Mouse (Mus musculus) kidney, postnatal 4 days (tissue): ENCODE measurements around the gene Clasp1.

Experiments used
- DNase-seq, 2 experiments: peaks; one replicate each; pipeline ENCODE4 v3.0.0; 2021; ENCODE audit warnings: mixed read lengths in 2 of 2

Clasp1 gene

DNA sequence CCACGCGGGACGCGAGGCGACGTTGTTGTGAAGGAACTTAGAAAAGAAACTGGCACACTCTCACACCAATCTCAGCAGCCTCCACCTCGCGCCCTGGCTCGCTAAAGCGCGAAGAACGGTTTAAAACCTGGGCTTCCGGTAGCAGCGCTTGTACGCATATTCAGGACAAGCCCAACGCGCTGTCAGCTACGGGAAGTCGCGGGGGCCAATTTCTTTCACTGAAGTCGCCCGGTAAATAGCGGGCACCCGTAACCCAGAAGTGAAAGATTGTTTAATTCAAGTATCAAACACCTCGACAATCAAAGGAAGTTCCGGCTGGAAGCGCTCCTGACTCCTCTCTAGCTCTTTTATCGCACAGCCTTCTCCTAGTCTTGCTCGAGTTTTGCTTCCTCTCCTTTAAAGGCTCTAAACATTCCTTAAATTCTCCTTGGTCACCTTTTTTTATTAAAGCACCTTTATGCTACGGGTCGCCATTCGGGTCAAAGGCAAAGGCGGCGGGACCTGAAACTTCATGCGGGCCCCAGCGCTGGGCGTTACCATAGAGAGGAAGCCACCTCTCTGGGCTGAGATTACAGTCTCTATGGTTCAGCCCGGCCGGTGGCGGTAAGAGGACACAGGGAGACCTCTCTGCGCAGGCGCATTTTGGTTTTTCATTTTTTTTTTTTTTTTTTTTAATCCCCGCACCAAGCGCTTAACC lies at the start of gene Clasp1:
Gene Clasp1, plus strand, starts transcription at position 302 of the 697 bp plus-strand sequence.
- DNase-seq: peak; percentile 97

DNA sequence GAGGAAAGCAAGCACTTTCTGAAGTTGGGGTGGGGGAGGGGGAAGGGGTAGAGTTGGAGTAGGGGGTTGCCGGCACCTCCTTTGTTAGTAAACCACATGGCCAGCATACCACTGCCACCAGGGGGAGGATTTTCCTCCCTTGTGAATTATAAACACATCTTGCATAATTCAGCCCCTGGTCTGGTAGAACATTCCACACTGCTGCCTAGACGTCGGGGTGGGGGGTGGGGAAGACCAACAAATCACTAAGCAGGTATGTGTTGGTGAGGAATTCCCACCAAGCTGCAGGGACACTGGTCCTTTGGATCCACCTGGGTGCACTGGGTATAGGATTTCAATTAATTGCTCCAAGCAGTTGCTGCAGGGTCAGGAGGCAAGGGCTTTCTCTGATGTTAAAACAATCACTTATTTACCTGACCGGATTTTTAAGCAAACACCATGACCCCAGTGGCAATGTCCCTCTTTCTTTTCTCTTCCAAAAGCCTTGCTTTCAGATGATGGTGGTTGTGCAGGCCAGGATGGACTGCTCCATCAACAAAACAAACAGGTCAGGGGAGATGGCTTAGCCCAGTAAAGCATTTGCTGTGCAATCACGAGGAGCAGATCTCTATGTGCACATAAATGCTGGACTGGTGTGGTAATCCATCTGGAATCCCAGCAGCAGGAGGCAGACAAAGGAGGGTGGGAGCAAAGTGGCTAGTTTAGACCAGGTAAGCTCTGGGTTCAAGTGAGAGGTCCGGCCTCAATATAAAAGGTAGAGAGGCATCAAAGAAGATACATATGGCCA lies 45.0 kb upstream of the Clasp1 start:
- DNase-seq: peak; percentile 44 to 68

DNA sequence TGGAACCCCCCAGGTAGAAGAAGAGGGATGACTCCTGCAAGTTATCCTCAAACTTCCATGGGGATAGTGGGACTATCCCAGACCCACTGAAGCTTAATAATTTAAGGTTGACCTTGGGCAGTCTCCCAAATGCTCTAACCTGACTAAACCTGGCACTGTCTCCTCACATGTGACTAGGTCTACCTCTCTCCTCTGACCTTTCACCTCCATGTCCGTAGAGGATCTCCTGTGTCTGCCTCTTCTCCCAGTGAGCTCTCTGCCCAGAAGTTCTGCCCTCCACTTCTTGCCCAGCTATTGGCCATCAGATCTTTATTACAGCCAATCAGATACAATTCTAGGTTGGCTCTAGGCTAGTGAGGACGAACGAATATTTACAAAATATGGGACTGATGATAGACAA lies 38.9 kb upstream of the Clasp1 start:
- DNase-seq: no peak

DNA sequence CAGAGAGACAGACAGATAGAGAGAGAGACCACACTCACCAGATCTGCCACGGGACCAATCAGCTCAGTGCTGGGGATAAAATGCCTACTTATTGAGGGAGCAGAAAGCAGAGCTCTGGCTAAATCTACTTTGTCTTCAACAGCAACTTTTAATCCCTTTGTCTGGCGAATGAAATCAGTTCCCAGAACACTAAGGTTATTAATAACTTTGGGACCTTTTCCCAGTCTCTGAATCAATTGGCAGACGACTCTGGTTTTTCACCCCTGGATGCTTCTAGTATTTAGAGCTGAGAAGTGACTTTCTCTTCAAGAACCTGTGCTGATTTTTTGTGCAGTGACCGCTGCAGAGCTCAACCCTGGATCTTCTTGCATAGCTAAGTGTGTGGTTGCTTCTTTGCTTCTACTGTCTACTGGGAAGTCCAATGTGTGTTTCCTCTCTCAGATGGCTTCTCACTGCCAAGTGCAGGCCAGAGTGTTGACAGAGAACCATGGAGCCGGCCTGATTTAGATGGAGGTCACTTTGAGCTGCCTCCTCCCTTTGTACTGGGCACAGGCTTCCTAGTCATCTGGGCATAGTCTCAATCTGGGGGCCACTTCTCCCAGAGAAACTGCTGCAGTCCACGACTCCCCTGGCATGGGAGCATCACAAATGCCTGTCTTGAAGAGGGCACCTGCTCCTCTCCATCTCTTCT lies 29.6 kb upstream of the Clasp1 start:
- DNase-seq: no peak

DNA sequence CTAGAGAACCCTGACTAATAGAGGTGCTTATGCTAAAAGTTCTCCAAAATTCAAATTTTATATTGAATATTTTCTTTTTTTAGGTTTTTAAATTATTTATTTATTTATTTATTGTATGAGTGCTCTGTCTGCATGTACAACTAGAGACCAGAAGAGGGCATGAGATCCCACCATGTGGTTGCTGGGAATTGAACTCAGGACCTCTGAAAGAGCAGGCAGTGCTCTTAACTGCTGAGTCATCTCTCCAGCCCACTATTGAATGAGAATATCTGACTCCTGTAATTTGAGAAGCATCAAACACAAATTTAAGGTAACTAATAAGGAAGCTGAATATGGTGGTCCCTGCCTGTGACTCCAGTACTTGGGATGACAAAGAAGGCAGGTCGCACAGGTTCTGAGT lies 20.9 kb upstream of the Clasp1 start:
- peak in 1 of 2 experiments; percentile 13 for DNase-seq

DNA sequence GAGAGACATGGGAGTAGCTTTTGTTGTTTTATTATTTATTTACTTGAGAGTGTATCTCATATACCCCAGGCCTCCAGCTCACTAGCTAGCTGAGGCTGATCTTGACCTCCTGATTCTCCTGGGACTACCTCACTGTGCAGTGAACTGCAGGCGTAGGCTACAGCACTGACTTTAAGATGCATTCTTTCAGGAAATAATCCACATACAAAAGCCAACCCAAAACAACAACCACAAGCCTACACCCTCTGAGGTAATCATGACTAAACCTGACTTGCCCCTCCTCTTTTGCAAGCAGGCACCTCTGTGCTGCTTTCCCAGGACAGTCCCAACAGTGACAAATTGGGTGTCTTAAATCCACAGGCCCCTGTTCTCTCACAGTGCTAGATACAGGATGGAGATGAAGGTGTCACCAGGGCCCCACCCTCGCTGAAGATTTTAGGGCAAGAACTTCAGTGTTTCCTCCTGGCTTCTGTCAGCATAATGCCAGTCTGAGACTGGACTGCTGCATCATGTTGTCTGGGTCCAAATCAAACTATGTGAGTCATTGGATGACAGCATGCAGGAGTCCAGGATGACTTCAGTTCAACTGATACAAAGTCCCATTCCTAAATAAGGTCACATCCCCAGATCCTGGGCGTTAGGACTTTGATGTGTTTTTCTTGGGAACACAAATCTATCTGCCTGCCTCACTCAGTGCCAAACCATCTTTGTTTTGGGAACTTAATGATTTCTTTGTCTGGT lies 20.0 kb upstream of the Clasp1 start:
- DNase-seq: no peak

DNA sequence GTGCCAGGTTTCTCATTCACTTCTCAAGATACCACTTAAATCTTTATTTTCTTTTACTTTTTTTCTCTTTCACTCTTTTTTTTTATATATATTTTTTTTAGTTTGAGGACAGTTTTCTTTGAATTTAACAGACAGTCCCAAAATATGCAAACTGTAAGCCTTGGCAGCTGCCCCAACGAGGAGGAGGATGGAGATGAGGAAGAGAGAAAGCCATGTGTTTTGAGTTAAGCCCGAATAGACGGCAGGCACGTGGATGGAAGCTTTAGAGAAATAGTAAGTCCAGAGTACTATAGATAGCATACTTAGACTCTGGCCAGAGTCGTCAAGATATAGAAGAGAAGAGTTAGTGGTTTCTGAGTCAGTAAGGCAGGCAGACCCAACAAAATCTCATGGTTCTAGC lies 11.1 kb upstream of the Clasp1 start:
- no peak for DNase-seq

DNA sequence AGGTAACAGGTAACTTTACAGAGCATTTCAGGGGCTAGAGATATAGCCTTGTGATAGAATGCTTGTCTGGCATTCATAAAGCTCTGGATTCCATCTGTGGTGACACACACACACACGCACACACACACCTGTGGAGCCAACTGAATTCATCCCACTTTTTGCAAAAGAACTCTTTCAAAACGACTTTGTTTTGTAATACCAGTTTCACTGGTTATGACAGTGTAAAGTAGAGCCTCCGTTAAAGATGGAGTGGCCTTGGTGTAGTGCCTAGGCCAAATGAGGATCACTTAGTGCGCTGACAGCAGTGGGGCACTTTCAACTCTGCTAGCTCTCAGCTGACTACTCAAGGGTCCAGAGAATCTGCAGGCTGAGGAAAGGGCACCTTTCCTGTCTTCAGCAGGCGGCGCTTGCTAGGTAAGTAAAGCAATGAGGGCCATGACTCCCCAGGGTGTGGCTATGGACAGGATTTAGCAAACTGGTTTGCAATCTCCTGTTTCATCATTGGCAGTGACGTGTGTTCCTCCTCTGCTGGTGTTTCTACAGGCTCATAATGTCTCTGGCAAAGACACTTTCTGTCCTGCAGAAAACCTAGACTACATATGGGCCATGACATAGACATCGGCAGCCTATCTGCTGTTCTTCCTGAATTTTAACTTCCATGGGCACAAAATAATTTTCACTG lies 8.6 kb upstream of the Clasp1 start:
- no peak for DNase-seq

DNA sequence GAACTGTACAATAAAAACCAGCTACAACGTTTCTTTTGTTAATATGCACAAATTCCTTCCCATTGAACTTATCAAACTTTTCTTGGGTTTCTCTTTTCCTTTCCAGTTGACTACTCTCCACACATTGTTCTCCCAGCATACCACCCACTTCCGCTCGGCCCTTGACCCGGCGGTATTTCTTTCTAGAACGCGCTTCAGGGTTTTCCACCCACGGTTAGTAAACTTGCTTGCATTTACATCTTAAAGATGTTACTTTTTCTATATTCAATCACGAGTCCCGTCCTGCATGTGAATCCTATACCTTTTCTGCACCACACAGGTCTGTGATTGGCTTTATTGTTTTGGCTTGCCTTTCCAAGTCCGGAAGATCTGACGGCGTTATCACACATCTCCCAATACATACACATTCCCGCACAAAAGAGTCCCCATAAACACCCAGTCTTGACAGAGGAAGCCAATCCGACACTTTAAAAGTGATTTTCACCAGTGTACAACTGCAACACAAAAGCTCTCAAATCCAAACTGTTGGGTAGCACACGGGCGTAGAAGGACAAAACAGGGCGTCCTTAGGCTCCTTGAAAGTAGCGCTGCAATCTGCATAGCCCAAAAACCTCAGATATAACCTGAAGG lies 616 bp upstream of the Clasp1 start:
- DNase-seq: peak; percentile 80 to 89

DNA sequence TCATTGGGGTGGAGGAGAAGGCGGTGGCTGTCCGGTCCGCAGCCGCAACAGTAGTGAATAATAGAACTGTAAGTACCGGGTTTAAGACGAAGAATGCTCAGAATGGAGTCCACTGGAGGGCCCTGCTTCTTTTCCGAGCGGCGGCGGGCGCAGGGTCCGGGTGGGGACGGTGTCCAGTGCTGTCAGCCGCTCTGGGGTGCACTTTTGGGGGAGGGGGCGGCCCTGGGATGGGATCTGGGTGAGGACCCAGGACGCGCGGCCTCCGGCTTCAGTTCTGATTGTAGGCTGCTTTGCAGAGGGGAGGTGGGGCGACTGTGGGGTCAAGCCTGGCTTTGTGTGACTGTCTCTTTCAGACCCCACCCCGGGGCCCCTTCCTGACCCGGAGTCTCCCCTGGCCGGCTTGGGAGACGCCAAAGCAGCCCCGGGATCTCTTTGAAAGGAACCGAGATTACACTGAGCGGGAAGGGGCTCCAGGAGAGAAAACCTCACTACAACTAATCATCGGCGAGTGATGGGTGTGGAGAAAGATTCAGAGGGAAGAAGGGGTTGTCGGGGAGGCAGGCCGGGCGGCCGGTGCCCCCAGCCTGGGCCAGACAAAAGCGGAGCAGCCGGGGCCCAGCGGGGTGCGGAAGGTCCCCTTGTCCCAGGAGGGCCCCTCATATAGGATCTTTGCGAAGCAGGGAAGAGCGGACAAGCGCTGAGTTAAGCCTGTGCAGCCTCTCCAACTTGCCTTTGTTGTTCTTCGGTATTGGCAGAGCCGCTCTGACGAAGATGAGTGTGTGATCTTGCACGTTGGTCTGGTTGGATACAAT lies 802 bp downstream of the Clasp1 start:
- DNase-seq: peak in 1 of 2 experiments; percentile 67

DNA sequence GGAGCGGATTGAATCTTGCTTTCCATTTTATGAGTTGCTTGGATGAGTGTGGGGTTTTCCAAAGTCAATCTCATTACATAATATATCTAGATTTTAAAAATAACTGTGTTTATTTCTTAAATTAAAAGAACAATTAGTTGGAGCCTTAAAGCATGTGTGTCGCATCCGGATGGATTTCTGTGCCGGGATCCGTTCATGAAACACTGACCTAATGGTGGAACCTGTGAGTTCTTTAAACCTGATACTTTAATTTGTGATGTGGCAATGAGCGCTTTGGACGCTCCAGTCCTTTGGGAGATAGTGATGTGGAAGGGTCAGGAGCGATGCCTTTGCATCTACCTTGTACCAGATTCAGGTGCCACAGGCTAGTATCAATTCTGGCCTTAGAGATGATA lies 1.4 kb downstream of the Clasp1 start:
- DNase-seq: no peak

DNA sequence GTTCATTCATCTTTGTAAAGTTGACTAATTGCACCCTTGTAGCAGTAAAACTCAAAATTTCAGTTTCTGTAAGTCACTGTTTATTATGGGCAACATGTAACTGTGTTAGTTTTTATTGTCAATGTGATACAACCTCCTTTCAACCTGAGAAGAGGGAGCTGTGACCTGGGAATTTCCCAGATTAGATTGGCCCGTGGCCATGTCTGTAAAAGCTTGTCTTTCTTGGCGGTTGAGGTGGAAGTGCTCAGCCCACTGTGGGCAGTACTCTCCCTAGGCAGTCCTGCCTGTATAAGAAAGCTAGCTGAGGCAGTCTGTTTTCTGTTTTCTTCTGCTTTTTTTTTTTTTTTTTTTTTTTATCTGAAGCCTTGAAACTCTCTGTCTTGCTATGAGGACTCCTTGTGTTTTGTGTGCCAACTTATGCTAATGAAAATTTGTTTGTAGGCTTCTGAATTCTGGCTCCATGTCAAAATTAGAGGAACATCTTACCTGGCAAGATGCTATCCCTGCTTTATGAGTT lies 2.1 kb downstream of the Clasp1 start:
- DNase-seq: no peak

DNA sequence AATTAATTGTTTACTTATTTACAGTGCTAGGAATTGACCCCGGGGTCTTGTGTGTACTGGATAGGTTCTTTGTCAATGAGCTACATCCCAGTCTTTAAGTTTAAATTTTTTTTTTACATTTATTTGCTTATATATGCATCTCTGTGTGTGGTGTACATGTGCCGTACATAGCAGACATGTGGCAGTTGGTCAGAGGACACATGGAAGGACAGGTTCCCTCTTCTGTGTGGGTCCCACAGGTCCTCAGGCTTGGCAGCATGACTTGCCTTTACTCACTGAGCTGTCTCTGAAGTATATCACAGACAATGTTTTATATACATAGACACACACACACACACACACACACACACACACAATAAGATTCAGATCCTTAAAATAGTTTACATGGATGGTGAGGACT lies 3.4 kb downstream of the Clasp1 start:
- DNase-seq: no peak

DNA sequence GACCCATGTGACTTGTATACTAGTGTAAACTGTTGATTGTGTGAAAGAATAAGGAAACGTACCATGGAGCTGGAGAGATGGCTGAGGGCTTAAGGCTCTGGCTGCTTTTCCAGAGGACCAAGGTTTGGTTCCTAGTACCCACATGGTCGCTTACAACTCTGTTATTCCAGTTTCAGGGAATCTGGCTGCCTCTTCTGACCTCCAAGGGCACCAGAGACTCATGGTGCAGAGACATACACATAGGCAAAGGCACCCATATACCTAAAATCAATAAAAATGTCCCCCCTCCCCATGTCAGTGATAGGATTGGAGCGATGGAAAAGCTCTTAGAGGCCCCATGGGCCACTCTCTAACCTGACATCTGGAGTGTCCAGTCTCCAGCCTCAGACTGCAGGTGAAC lies 5.1 kb downstream of the Clasp1 start:
- no peak for DNase-seq

DNA sequence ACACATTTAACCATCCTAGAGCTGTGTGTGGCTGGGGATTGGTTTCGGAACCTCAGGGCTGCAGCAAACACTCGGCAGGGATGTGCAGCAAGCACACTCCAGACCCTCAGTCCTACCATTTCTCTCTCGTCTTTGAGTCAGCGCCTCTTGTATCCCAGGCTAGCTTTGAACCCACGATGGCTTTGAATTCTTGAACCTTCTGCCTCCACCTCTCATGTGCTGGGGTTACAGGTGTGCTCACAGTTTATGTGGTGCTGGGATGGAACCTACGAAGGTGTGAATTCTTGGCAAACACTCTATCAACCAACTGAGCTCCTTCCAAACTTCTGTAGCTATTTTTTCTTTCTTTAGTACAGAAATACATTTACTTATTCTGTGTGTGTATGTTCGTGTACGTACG lies 9.0 kb downstream of the Clasp1 start:
- no peak for DNase-seq

DNA sequence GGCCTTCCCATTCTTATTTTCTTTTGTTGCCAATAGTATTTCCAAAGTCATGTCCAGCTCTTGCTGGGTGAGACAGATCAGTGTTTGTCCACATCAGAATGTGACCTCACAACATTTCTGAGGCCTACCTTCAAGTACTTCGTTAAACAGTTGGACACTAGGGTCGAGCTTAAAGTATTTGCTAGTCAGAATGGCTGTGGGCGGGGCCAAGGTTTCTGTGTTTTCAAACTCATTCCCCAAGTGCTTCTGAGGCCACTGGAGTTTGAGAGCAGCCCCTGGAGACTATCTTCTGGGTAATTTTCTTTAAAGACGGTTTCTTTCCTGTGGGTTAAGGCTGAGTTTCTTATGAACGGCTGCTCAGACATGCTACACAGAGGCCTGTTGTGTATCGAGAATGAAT lies 9.7 kb downstream of the Clasp1 start:
- peak in 1 of 2 experiments; percentile 12 for DNase-seq

DNA sequence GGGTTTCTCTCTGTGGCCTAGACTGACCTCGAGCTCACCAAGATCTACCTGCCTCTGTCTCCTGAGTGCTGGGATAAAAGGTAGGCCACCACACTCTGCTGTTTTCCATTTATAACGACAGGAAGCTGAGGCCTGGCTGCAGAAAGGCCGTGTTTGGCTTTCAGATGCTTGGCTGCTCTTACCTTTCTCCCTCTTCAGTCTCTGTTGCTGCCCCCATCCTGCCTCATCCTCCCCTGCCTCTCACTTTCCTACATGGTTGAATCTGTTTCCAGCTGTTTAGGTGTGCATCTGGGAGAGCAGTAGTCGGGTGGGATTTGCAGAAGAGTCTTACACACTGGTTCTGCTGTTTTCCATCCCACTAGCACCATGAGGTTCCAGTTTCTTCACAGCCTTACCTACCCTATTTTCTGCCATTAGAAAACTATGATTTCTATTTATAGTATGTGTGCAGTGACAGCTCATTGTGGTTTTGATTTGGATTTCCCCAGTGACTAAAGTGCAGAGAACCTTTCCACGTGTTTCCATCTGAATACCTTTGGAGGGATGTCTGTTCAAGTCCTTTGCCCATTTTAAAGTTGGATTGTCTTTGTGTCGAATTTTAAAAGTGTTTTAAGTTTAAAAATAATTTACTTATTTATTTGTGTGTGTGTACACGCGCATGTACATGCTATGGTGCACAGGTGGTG lies 10.9 kb downstream of the Clasp1 start:
- no peak for DNase-seq

DNA sequence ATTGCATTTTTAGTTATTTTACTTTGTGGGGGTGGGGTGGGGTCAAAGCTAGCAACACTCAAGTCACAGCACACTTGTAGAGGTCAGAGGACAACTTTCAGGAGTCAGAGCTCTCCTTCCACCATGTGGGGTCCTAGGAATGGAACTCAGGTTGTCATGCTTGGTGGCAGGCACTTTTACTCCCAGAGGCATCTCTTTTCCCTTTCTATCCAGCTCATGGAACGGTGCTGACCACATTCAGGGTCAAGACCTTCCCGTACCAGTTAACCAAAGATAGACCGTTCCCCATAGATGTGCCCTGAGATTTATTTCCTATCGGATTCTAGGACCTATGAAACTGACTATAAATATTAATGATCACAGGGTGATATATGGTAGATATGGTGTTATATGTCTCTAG lies 13.1 kb downstream of the Clasp1 start:
- DNase-seq: no peak

DNA sequence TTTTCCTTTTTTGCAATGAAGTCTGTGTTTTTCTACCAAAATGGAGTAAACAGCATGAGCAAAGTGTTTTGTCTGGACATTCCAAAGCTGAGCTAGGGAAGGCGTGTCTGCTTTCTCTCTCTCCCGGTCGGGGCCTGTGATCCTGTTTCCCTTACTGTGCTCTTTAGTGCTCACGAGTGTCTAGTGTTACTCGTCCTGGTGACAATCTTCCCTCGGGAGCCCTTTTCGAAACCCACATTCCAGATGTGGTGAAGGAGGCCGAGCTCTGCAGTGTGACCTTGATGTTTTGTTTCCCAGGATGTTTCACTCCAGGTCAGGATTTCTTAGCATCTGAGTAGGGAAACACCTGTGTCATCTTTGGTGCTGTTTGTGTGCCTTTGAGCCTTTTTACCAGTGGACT lies 13.7 kb downstream of the Clasp1 start:
- no peak for DNase-seq

DNA sequence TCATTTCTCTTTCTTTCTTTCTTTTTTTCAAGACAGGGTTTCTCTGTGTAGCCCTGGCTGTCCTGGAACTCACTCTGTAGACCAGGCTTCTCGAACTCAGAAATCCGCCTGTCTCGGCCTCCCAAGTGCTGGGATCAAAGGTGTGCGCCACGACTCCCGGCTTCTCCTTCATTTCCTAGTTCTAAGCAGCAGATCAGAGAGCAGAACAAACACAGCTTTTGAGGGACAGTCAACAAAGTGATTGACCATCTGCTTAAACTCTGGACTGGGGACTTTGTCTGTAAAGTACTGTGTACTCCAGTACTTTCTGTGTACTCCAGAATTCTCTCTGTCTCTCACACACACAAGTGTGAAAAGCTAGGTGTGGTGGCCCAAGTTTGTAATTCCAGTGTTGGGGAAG lies 14.1 kb downstream of the Clasp1 start:
- no peak for DNase-seq
